Mouse (Mus musculus): ENCODE results near the gene Slc35b4.

- no peak for TF ChIP-seq CTCF (IDR thresholded peaks at IDR 0.05; ENCODE audit: control insufficient read depth, insufficient read depth, insufficient read length)
- no peak for TF ChIP-seq USF1 (IDR thresholded peaks at IDR 0.05; ENCODE audit: low read depth)
- no peak for TF ChIP-seq MAX (IDR thresholded peaks at IDR 0.05)
- TF ChIP-seq MYOD1 (IDR thresholded peaks at IDR 0.05; ENCODE audit: control insufficient read depth, insufficient read length, low read depth) = no peak
These were observed 22.7 kb downstream of the Slc35b4 start for GRCm38 (mm10) chr6:34154202-34154601.

Data from C2C12 (cell line).